Mouse (Mus musculus) layer of hippocampus, adult 9-11 months (tissue): ENCODE measurements around the gene Slc7a15.
"Not testable (repeated sequence)": the region's sequence is repeated elsewhere in the genome, so short reads cannot be mapped to it uniquely, and the experiment has no call there.

ENCODE experiments used
- DNase-seq: peaks from one replicate; pipeline ENCODE4 v3.0.0; 2022

Gene Slc7a15

GRCm38 (mm10) chr12:8598966-8599365, at the start of gene Slc7a15:
Slc7a15 (minus strand) TSS chr12:8599066.
- DNase-seq, result not testable (repeated sequence)

GRCm38 (mm10) chr12:8648211-8648610, 49.3 kb upstream of the Slc7a15 start:
- not testable (repeated sequence) for DNase-seq

GRCm38 (mm10) chr12:8641425-8641735, 42.5 kb upstream of the Slc7a15 start:
- no peak for DNase-seq

- DNase-seq, result peak; percentile 98
These were observed 42.0 kb upstream of the Slc7a15 start for GRCm38 (mm10) chr12:8640711-8641424.

- DNase-seq, result not testable (repeated sequence)
These were observed 41.3 kb upstream of the Slc7a15 start for GRCm38 (mm10) chr12:8640186-8640585.

GRCm38 (mm10) chr12:8638411-8639087, 39.7 kb upstream of the Slc7a15 start:
- DNase-seq, result peak; percentile 51

GRCm38 (mm10) chr12:8636945-8637344, 38.1 kb upstream of the Slc7a15 start:
- DNase-seq, result no peak

- DNase-seq, result no peak
These were observed 36.7 kb upstream of the Slc7a15 start for GRCm38 (mm10) chr12:8635546-8635945.

GRCm38 (mm10) chr12:8634306-8634705, 35.4 kb upstream of the Slc7a15 start:
- no peak for DNase-seq

GRCm38 (mm10) chr12:8632737-8633365, 34.0 kb upstream of the Slc7a15 start:
- no peak for DNase-seq

- DNase-seq, result no peak
These were observed 32.8 kb upstream of the Slc7a15 start for GRCm38 (mm10) chr12:8631691-8632090.

GRCm38 (mm10) chr12:8629537-8629936, 30.7 kb upstream of the Slc7a15 start:
- DNase-seq, result no peak

GRCm38 (mm10) chr12:8620678-8621018, 21.8 kb upstream of the Slc7a15 start:
- no peak for DNase-seq

- DNase-seq, result no peak
These were observed 21.2 kb upstream of the Slc7a15 start for GRCm38 (mm10) chr12:8619827-8620677.

GRCm38 (mm10) chr12:8618271-8618670, 19.4 kb upstream of the Slc7a15 start:
- no peak for DNase-seq

- no peak for DNase-seq
These were observed 10.2 kb upstream of the Slc7a15 start for GRCm38 (mm10) chr12:8609070-8609469.

- DNase-seq, result no peak
These were observed 3.3 kb downstream of the Slc7a15 start for GRCm38 (mm10) chr12:8595611-8596010.

GRCm38 (mm10) chr12:8591326-8591725, 7.5 kb downstream of the Slc7a15 start:
- DNase-seq, result not testable (repeated sequence)

GRCm38 (mm10) chr12:8573405-8573804, 25.5 kb downstream of the Slc7a15 start:
- DNase-seq, result no peak

- DNase-seq, result not testable (repeated sequence)
These were observed 26.9 kb downstream of the Slc7a15 start for GRCm38 (mm10) chr12:8571903-8572341.

GRCm38 (mm10) chr12:8571287-8571902, 27.5 kb downstream of the Slc7a15 start:
- DNase-seq, result not testable (repeated sequence)

GRCm38 (mm10) chr12:8562213-8562612, 36.7 kb downstream of the Slc7a15 start:
- not testable (repeated sequence) for DNase-seq

- DNase-seq, result not testable (repeated sequence)
These were observed 39.0 kb downstream of the Slc7a15 start for GRCm38 (mm10) chr12:8559876-8560275.
